Mouse (Mus musculus): Measurements from ENCODE around the gene Pex6. TPM values are rescaled to one million over a fixed set of nuclear protein-coding genes. Genes with fewer than 3 reads are reported as not detected.

Gene Pex6
- polyA plus RNA-seq, 1 experiment from 2014 or later: 18.5 TPM

GRCm38 (mm10) chr17:46713849-46714248, 2.6 kb downstream of the Pex6 start:
- Histone ChIP-seq H3K36me3 (ENCODE audit: insufficient read depth, low read length) (0 out of 2 replicates have a peak, but pooled peaks cover 4% of the 10 kb centered on the region), H3K4me2 (replicated peaks; ENCODE audit: low read depth, low read length) (no peak overlapping the region), H3K9ac (replicated peaks; ENCODE audit: low read depth) (no peak overlapping the region), H3K4me1 (ENCODE audit: insufficient read depth, low read depth, low read length) (peaks cover 12% of the 10 kb centered on the region; the same call in 1 of the 2 replicates), H3K9me3 (ENCODE audit: low read length) (no peaks in the 10 kb centered on the region), H3K4me3 (ENCODE audit: low read depth, low read length) (no peak overlapping the region), H3K27me3 (replicated peaks; ENCODE audit: insufficient read depth, low read length) (no peaks in the 10 kb centered on the region), H3K27ac (ENCODE audit: low read length) (no peak overlapping the region)
- TF ChIP-seq EP300 (IDR thresholded peaks at IDR 0.05) (no peak), CTCF (IDR thresholded peaks at IDR 0.05) (no peak)
- no peak for DNase-seq (ENCODE audit: low spot score)
- ATAC-seq: no peak
- WGBS: 86% methylated on average over 9 of the region's 9 CpGs

DNA sequence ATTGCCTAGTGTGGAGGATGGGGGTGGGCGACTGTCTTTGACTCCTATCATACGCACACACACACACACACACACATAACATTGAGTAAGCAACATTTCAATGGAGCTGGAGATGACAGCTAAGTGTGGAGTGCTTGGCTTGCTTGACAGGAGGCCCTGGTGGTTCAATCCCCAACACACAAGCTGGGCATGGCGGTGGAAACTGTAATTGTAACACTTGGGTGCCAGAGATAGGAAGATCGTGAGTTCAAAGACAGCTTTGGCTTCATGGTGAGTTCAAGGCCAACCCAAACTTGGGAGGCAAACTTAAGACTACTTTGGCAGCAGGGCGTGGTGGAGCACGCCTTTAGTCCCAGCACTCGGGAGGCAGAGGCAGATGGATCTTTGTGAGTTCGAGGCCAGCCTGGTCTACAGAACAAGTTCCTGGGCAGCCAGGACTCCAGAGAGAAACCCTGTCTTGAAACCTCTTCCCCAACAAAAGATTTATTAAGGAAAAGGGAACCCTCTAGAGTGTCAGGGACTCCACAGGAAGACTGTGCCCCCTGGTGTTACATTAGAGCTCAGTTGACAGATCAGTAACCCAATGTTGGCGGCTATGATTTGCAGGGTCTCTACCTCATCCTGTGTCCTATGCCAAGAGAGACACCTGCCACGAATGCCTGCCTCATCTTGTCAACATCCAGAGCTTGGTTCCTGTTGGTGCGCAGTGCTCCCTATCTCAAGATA, 3.7 kb downstream of the Pex6 start:
- 90% methylated on average over 11 of the region's 11 CpGs for WGBS
- ATAC-seq (no peak), DNase-seq (ENCODE audit: low spot score) (no peak)
- H3K36me3 ChIP-seq (ENCODE audit: insufficient read depth, low read length): 0 out of 2 replicates have a peak, but pooled peaks cover 4% of the 10 kb centered on the region
- TF ChIP-seq CTCF (IDR thresholded peaks at IDR 0.05) (peak; percentile 23; the same call in 1 of the 2 replicates), EP300 (IDR thresholded peaks at IDR 0.05) (no peak)
- no peaks in the 10 kb centered on the region for H3K27me3 ChIP-seq (replicated peaks; ENCODE audit: insufficient read depth, low read length)
- H3K4me3 ChIP-seq (ENCODE audit: low read depth, low read length): no peak overlapping the region
- H3K4me1 ChIP-seq (ENCODE audit: insufficient read depth, low read depth, low read length): peaks cover 12% of the 10 kb centered on the region; the same call in 1 of the 2 replicates
- H3K9me3 ChIP-seq (ENCODE audit: low read length): no peaks in the 10 kb centered on the region
- H3K27ac ChIP-seq (ENCODE audit: low read length): no peak overlapping the region
- no peak overlapping the region for H3K4me2 ChIP-seq (replicated peaks; ENCODE audit: low read depth, low read length)
- H3K9ac ChIP-seq (replicated peaks; ENCODE audit: low read depth): no peak overlapping the region

- Histone ChIP-seq H3K4me2 (replicated peaks; ENCODE audit: low read depth, low read length) (no peak overlapping the region), H3K36me3 (ENCODE audit: insufficient read depth, low read length) (peaks cover 10% of the 10 kb centered on the region), H3K27me3 (replicated peaks; ENCODE audit: insufficient read depth, low read length) (no peaks in the 10 kb centered on the region), H3K27ac (ENCODE audit: low read length) (no peak overlapping the region), H3K9me3 (ENCODE audit: low read length) (no peaks in the 10 kb centered on the region), H3K4me1 (ENCODE audit: insufficient read depth, low read depth, low read length) (no peaks in the 10 kb centered on the region), H3K9ac (replicated peaks; ENCODE audit: low read depth) (no peak overlapping the region), H3K4me3 (ENCODE audit: low read depth, low read length) (no peak overlapping the region)
- DNase-seq (ENCODE audit: low spot score): no peak
- no peak for ATAC-seq
- TF ChIP-seq CTCF (IDR thresholded peaks at IDR 0.05) (no peak), EP300 (IDR thresholded peaks at IDR 0.05) (no peak)
- 84% methylated on average over 7 of the region's 7 CpGs for WGBS
Measured at GRCm38 (mm10) chr17:46721077-46721476, 9.8 kb downstream of the Pex6 start.

- Histone ChIP-seq H3K4me1 (ENCODE audit: insufficient read depth, low read depth, low read length) (0 out of 2 replicates have a peak, but pooled peaks cover 3% of the 10 kb centered on the region), H3K9ac (replicated peaks; ENCODE audit: low read depth) (no peak overlapping the region), H3K27me3 (replicated peaks; ENCODE audit: insufficient read depth, low read length) (no peaks in the 10 kb centered on the region), H3K4me2 (replicated peaks; ENCODE audit: low read depth, low read length) (no peak overlapping the region), H3K9me3 (ENCODE audit: low read length) (no peaks in the 10 kb centered on the region), H3K4me3 (ENCODE audit: low read depth, low read length) (no peak overlapping the region), H3K36me3 (ENCODE audit: insufficient read depth, low read length) (peaks cover 10% of the 10 kb centered on the region), H3K27ac (ENCODE audit: low read length) (no peak overlapping the region)
- DNase-seq (ENCODE audit: low spot score): no peak
- no peak for ATAC-seq
- TF ChIP-seq CTCF (IDR thresholded peaks at IDR 0.05): no peak
- TF ChIP-seq EP300 (IDR thresholded peaks at IDR 0.05): no peak
- 75% methylated on average over 17 of the region's 20 CpGs for WGBS
Measured at GRCm38 (mm10) chr17:46724477-46725084, 13.3 kb downstream of the Pex6 start.

GRCm38 (mm10) chr17:46725273-46725672, 14.0 kb downstream of the Pex6 start:
- WGBS: 64% methylated on average over 9 of the region's 9 CpGs
- Histone ChIP-seq H3K27me3 (replicated peaks; ENCODE audit: insufficient read depth, low read length) (no peaks in the 10 kb centered on the region), H3K9me3 (ENCODE audit: low read length) (no peaks in the 10 kb centered on the region), H3K9ac (replicated peaks; ENCODE audit: low read depth) (no peak overlapping the region), H3K4me1 (ENCODE audit: insufficient read depth, low read depth, low read length) (0 out of 2 replicates have a peak, but pooled peaks cover 3% of the 10 kb centered on the region), H3K4me2 (replicated peaks; ENCODE audit: low read depth, low read length) (no peak overlapping the region), H3K27ac (ENCODE audit: low read length) (no peak overlapping the region), H3K4me3 (ENCODE audit: low read depth, low read length) (no peak overlapping the region), H3K36me3 (ENCODE audit: insufficient read depth, low read length) (peaks cover 10% of the 10 kb centered on the region)
- DNase-seq (ENCODE audit: low spot score) (peak; percentile 66), ATAC-seq (0 out of 2 replicates have a peak, but pooled peaks have one; percentile 3)
- TF ChIP-seq EP300 (IDR thresholded peaks at IDR 0.05) (no peak), CTCF (IDR thresholded peaks at IDR 0.05) (peak; percentile 74)

All from lung, postnatal 0 days (tissue).